Mouse (Mus musculus) cerebellum, adult 2 months (tissue): ENCODE data around the gene Tas2r134. TPM values are rescaled to one million over a fixed set of nuclear protein-coding genes. Genes with fewer than 3 reads are reported as not detected.

Experiments
- DNase-seq, 2 experiments: peaks; one replicate each; pipeline ENCODE4 v3.0.0; 2021
- H3K27ac ChIP-seq: fragments of 200-500 bp; 2 replicates; pipeline ENCODE4 v1.5.1; 2012; ENCODE audit warnings: low read length, control low read depth, inconsistent platforms; ENCODE audit not compliant: insufficient read depth
- H3K27me3 ChIP-seq: fragments of 200-500 bp; 2 replicates; pipeline ENCODE4 v1.6.1; 2012; ENCODE audit warnings: inconsistent platforms, mild to moderate bottlenecking, low read length, moderate library complexity; ENCODE audit not compliant: control insufficient read depth, insufficient read depth
- H3K4me1 ChIP-seq: fragments of 200-500 bp; 2 replicates; pipeline ENCODE4 v1.6.1; 2011; ENCODE audit warnings: low read length; ENCODE audit not compliant: control insufficient read depth, insufficient read depth
- H3K4me3 ChIP-seq: fragments of 200-500 bp; replicated peaks from 2 replicates; pipeline ENCODE3; 2011; ENCODE audit warnings: mild to moderate bottlenecking, low read depth, low read length, control low read depth; ENCODE audit not compliant: insufficient read depth
- CTCF ChIP-seq: fragments of 200-500 bp; IDR thresholded peaks from 2 replicates; pipeline ENCODE4 v1.5.1; 2011; ENCODE audit warnings: low read depth, mild to moderate bottlenecking, control low read depth, low read length, moderate library complexity, borderline replicate concordance; ENCODE audit not compliant: insufficient read depth
- POLR2A ChIP-seq: fragments of 200-500 bp; IDR thresholded peaks from 2 replicates; pipeline ENCODE4 v1.6.1; 2011; ENCODE audit warnings: low read length, control low read depth, borderline replicate concordance; ENCODE audit not compliant: insufficient read depth
- WGBS: fragments of 180-500 bp; shearing (Covaris S2); methylation state at CpG from one replicate; pipeline ENCODE4 v1.1.7; 2018; 5-methylcytosine and 5-hydroxymethylcytosine counted together
- polyA plus RNA-seq: library from polyadenylated mRNA; depleted of rRNA; stranded (reverse); fragments of >200 nt; gene quantifications from 2 replicates; pipeline ENCODE4 v1.2.3, GENCODE M21; 2012

Gene Tas2r134
- polyA plus RNA-seq, 1 experiment = not detected

- no peaks in the 10 kb centered on the region for H3K4me1 ChIP-seq
- TF ChIP-seq CTCF = no peak
- TF ChIP-seq POLR2A = no peak
- 89% methylated on average over 2 of the region's 2 CpGs for WGBS
- H3K4me3 ChIP-seq = no peak overlapping the region
- DNase-seq = no peak
- no peaks in the 10 kb centered on the region for H3K27me3 ChIP-seq
- no peak overlapping the region for H3K27ac ChIP-seq
Measured at GRCm38 (mm10) chr2:51674321-51674720, 47.0 kb downstream of the Tas2r134 start.
